Mouse (Mus musculus) C2C12 (cell line): ENCODE results near the gene Mob3b.

Experiments used
- CEBPB ChIP-seq: IDR thresholded peaks from one replicate; pipeline ENCODE4 v1.6.1; 2011; ENCODE audit warnings: low read depth, mild to moderate bottlenecking, control low read depth, moderate library complexity
- CTCF ChIP-seq: IDR thresholded peaks from one replicate; pipeline ENCODE4 v1.5.1; 2011; ENCODE audit not compliant: control insufficient read depth, insufficient read depth, insufficient read length
- FOSL1 ChIP-seq: IDR thresholded peaks from one replicate; pipeline ENCODE4 v1.8.0; 2011; ENCODE audit warnings: mild to moderate bottlenecking, low read length; ENCODE audit not compliant: poor library complexity, insufficient read depth, severe bottlenecking
- MAX ChIP-seq: IDR thresholded peaks from one replicate; pipeline ENCODE4 v1.6.1; 2011; ENCODE audit warnings: mild to moderate bottlenecking, control low read depth
- MYOD1 ChIP-seq: IDR thresholded peaks from one replicate; pipeline ENCODE4 v1.6.1; 2011; ENCODE audit warnings: low read depth; ENCODE audit not compliant: control insufficient read depth, insufficient read length
- MYOG ChIP-seq: IDR thresholded peaks from one replicate; pipeline ENCODE4 v1.6.1; 2011; ENCODE audit not compliant: control insufficient read depth, insufficient read length; ENCODE audit errors: extremely low read depth
- USF1 ChIP-seq: IDR thresholded peaks from one replicate; pipeline ENCODE4 v1.6.1; 2011; ENCODE audit warnings: low read depth, mild to moderate bottlenecking, control low read depth, moderate library complexity

DNA sequence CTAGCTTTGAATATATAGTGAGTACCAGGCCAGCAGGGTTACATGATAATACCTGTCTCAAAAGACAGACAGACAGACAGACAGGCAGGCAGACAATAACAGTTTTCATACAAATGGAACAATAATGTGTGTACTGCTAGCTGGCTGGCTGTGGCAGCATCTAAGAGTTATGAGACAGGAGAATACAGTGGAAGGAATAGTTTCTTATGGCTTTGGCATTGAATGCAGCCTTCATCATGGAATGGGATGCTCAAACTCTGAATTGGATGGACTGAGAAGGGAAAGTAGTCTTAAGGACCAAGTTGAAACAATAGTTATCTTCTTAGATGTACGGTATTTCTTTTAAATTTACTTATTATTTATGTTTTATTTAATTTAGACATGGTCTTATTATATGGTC, 258.0 kb downstream of the Mob3b start:
- no peak for TF ChIP-seq CTCF
- no peak for TF ChIP-seq USF1
- no peak for TF ChIP-seq CEBPB
- TF ChIP-seq MAX = no peak
- no peak for TF ChIP-seq MYOD1
- TF ChIP-seq FOSL1 = no peak
- no peak for TF ChIP-seq MYOG
